Mouse (Mus musculus) stomach, postnatal 0 days (tissue): Measurements from ENCODE around the gene Tnp1. TPM values are rescaled to one million over a fixed set of nuclear protein-coding genes. Genes with fewer than 3 reads are reported as not detected.

ENCODE experiments used
- ATAC-seq: fragments of 200-750 bp; cut with Nextera tagmentation; 2 replicates; pipeline ENCODE4 v1.8.0; 2017; ENCODE audit not compliant: low FRiP score, low TSS enrichment
- DNase-seq: peaks from one replicate; pipeline ENCODE4 v3.0.0-alpha.2; 2016; ENCODE audit warnings: low spot score
- H3K27ac ChIP-seq: fragments of 300-500 bp; sonication (generic); replicated peaks from 2 replicates; pipeline ENCODE4 v1.5.1; 2014; ENCODE audit warnings: mild to moderate bottlenecking, control low read depth
- H3K27me3 ChIP-seq: fragments of 300-500 bp; sonication (generic); 2 replicates; pipeline ENCODE4 v1.6.1; 2014; ENCODE audit warnings: low read length; ENCODE audit not compliant: control insufficient read depth, insufficient read depth
- H3K36me3 ChIP-seq: fragments of 300-500 bp; sonication (generic); 2 replicates; pipeline ENCODE4 v1.6.1; 2014; ENCODE audit warnings: low read length, mixed read lengths; ENCODE audit not compliant: control insufficient read depth, insufficient read depth
- H3K4me1 ChIP-seq: fragments of 300-500 bp; sonication (generic); replicated peaks from 2 replicates; pipeline ENCODE4 v1.6.1; 2014; ENCODE audit warnings: antibody characterized with exemption; ENCODE audit not compliant: control insufficient read depth, insufficient read depth
- H3K4me2 ChIP-seq: fragments of 300-500 bp; sonication (generic); replicated peaks from 2 replicates; pipeline ENCODE4 v1.6.1; 2014; ENCODE audit warnings: low read depth, mild to moderate bottlenecking, control low read depth, moderate library complexity
- H3K4me3 ChIP-seq: fragments of 300-500 bp; sonication (generic); 2 replicates; pipeline ENCODE4 v1.5.1; 2014; ENCODE audit warnings: low read depth, low read length, control low read depth
- H3K9ac ChIP-seq: fragments of 300-500 bp; sonication (generic); 2 replicates; pipeline ENCODE4 v1.6.1; 2014; ENCODE audit warnings: mild to moderate bottlenecking, low read length, control low read depth, mixed read lengths
- H3K9me3 ChIP-seq: fragments of 300-500 bp; sonication (generic); 2 replicates; pipeline ENCODE4 v1.6.1; 2016; ENCODE audit warnings: low read length; ENCODE audit not compliant: control insufficient read depth
- CTCF ChIP-seq: IDR thresholded peaks from 2 replicates; pipeline ENCODE4 v1.5.1; 2016; ENCODE audit warnings: antibody characterized with exemption, low read depth, mild to moderate bottlenecking, moderate library complexity
- EP300 ChIP-seq: optimal IDR thresholded peaks from 2 replicates; pipeline ENCODE3; 2016; ENCODE audit warnings: antibody characterized with exemption
- WGBS: fragments of 180-500 bp; shearing (Covaris S2); extraction: QIAGEN DNeasy Blood & Tissue Kit; methylation state at CpG from one replicate; pipeline ENCODE4 v1.1.7; 2014; 5-methylcytosine and 5-hydroxymethylcytosine counted together
- polyA plus RNA-seq: library from polyadenylated mRNA; unstranded; fragments of >200 nt; fragmentation: Nextera tagmentation; extraction: Ambion mirVana; gene quantifications from 2 replicates; pipeline ENCODE4 v1.2.1, GENCODE M21; 2015

Gene Tnp1
- polyA plus RNA-seq, 1 experiment from 2014 or later = not detected

DNA sequence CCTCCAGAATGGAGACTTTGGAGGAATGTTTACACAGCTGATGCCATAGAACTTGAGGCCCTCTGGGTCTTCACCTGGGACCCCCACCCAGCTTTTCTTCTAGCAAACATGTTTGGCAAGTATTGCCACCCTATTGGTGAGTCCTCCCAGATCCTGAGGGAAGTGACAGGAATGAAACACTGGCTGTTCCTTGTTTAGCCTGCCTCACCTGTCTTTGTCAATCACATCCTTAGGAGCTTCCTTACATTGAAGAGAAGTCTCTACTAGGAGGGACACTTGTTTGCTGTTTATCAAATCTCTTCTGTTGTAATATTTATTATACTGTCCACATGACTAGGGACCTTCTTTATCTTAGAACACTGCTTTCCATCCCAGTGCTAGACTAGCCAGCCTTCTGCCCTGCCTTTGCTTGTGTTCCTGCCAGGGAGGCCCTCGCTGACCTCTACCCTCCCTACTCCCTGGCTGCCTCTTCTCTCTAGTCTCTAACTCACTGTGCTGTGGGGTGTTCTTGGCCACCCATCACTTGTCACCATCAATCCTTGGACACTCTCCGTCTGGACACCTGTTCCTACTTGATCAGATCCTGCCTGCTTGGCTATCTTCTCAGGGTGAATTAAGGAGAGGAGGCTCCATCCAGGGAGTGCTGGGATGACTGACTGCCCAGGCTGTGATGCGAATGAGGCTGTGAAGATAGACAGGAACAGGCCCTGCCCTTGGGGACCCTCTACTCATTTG lies 25.1 kb upstream of the Tnp1 start:
- no peak for ATAC-seq
- no peak overlapping the region for H3K9ac ChIP-seq
- DNase-seq = no peak
- H3K4me3 ChIP-seq = no peak overlapping the region
- no peak overlapping the region for H3K27ac ChIP-seq
- no peaks in the 10 kb centered on the region for H3K27me3 ChIP-seq
- 58% methylated on average over 3 of the region's 3 CpGs for WGBS
- no peaks in the 10 kb centered on the region for H3K36me3 ChIP-seq
- no peak overlapping the region for H3K4me2 ChIP-seq
- TF ChIP-seq EP300 (no peak), CTCF (no peak)
- H3K9me3 ChIP-seq = no peaks in the 10 kb centered on the region
- H3K4me1 ChIP-seq = peaks cover 3% of the 10 kb centered on the region; the same call in 1 of the 2 replicates

DNA sequence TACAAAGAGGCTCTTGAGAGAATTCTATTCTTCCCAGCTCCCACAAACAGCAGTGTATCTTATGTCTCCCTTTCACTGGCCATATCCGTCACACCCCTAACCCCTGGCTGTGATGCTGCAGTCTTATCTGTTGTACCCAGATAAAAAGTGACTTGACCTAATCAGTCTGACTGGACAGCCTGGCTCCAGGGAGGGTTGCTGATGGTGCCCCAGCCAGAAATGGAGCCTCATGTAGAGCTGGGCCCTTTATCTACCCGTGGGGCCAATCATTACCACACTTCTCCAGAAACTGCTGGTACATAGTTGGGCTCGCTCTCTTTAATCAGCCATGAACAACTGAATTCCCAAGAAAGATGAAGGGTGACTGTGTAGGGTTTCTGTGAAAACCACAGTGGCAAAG lies 22.8 kb upstream of the Tnp1 start:
- no peak overlapping the region for H3K4me2 ChIP-seq
- ATAC-seq = no peak
- no peak overlapping the region for H3K27ac ChIP-seq
- H3K9ac ChIP-seq = no peak overlapping the region
- no peaks in the 10 kb centered on the region for H3K36me3 ChIP-seq
- no peaks in the 10 kb centered on the region for H3K9me3 ChIP-seq
- WGBS = 76% methylated on average over 3 of the region's 3 CpGs
- peaks cover 3% of the 10 kb centered on the region; the same call in 1 of the 2 replicates for H3K4me1 ChIP-seq
- DNase-seq = no peak
- H3K4me3 ChIP-seq = no peak overlapping the region
- H3K27me3 ChIP-seq = no peaks in the 10 kb centered on the region
- TF ChIP-seq CTCF (no peak), EP300 (no peak)

DNA sequence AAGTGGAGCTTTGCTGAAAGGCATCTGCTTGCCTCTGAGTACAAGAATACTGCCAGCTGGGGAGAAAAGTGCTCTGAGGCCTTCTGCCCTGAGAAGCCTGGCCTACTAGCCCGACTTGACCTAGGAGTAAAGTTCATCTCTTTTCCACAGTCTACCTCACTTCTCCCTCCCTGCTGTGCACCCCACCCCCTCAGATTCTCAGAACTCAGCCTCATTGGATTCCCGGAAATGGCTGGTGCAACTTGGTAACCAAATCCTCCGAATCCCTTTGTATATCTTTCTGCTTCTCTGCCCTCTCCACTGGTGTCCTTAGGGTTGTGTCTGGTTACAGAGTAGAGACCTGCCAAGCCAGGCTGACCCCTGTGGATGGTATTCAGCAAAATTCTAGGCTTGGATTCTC lies 20.8 kb upstream of the Tnp1 start:
- Histone ChIP-seq H3K4me2 (no peak overlapping the region), H3K9ac (no peak overlapping the region), H3K27me3 (no peaks in the 10 kb centered on the region), H3K4me3 (no peak overlapping the region), H3K4me1 (peaks cover 3% of the 10 kb centered on the region; the same call in 1 of the 2 replicates), H3K27ac (no peak overlapping the region), H3K36me3 (no peaks in the 10 kb centered on the region), H3K9me3 (no peaks in the 10 kb centered on the region)
- 52% methylated on average over 3 of the region's 3 CpGs for WGBS
- no peak for TF ChIP-seq CTCF
- no peak for TF ChIP-seq EP300
- DNase-seq (peak; percentile 39), ATAC-seq (peak; percentile 66)

DNA sequence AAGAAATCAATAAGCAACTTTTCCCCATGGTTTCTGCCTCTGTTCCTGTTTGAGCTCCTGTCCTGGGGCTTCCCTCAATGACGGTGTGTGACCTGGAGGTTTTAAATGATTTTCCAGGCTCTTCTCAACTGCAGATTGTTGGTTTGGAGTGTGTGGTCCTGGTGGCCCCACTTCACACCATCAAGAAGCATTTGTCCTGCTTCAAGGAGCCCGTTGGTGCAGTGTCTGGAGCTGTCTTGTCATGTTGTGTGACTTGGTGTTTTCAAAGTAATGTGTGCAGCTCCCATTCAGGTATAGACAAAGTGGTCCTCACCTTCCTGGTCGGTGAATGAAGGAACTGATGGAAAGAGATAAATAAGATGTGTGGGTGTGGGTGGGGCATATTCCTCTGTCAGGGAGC lies 20.0 kb upstream of the Tnp1 start:
- no peak overlapping the region for H3K27ac ChIP-seq
- no peaks in the 10 kb centered on the region for H3K27me3 ChIP-seq
- no peak for DNase-seq
- H3K9ac ChIP-seq = no peak overlapping the region
- H3K4me2 ChIP-seq = no peak overlapping the region
- ATAC-seq = no peak
- WGBS = 88% methylated on average over 3 of the region's 3 CpGs
- H3K4me1 ChIP-seq = peaks cover 3% of the 10 kb centered on the region; the same call in 1 of the 2 replicates
- no peaks in the 10 kb centered on the region for H3K9me3 ChIP-seq
- TF ChIP-seq CTCF (no peak), EP300 (no peak)
- H3K4me3 ChIP-seq = no peak overlapping the region
- no peaks in the 10 kb centered on the region for H3K36me3 ChIP-seq

DNA sequence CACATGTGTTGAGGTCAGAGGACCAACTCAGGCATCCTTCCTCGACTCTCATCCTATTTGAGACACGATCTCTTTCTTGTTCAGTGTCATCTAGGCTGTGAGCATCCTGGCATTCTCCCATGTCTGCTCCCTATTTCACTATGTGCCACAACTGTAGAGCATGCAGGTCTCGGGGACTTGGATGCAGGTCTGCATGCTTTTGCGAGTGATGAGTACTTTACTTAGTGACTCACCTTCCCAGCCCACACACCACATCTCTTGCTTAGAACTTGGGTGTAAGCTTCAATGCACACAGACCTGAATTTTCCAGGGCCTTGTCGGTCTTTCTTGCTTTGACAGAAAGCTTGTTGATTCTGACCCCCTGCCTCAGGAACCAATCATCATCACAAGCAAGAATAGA lies 16.8 kb upstream of the Tnp1 start:
- Histone ChIP-seq H3K27ac (no peak overlapping the region), H3K4me2 (no peak overlapping the region), H3K9ac (no peak overlapping the region), H3K4me1 (no peaks in the 10 kb centered on the region), H3K9me3 (no peaks in the 10 kb centered on the region), H3K4me3 (no peak overlapping the region), H3K36me3 (no peaks in the 10 kb centered on the region), H3K27me3 (no peaks in the 10 kb centered on the region)
- ATAC-seq (no peak), DNase-seq (no peak)
- no peak for TF ChIP-seq CTCF
- TF ChIP-seq EP300 = no peak
- WGBS = 78% methylated on average over 5 of the region's 5 CpGs

- no peak overlapping the region for H3K9ac ChIP-seq
- H3K27me3 ChIP-seq = no peaks in the 10 kb centered on the region
- no peaks in the 10 kb centered on the region for H3K4me1 ChIP-seq
- TF ChIP-seq CTCF (no peak), EP300 (no peak)
- no peak overlapping the region for H3K4me2 ChIP-seq
- no peaks in the 10 kb centered on the region for H3K9me3 ChIP-seq
- ATAC-seq (no peak), DNase-seq (no peak)
- no peaks in the 10 kb centered on the region for H3K36me3 ChIP-seq
- 84% methylated on average over 6 of the region's 6 CpGs for WGBS
- H3K27ac ChIP-seq = no peak overlapping the region
- H3K4me3 ChIP-seq = no peak overlapping the region
These were observed 13.0 kb upstream of the Tnp1 start for GRCm38 (mm10) chr1:73028741-73029140.
